Mouse (Mus musculus) kidney, embryonic 14.5 days (tissue): ENCODE data around the gene Polg2. TPM values are rescaled to one million over a fixed set of nuclear protein-coding genes. Genes with fewer than 3 reads are reported as not detected.
"Not testable (repeated sequence)": the region's sequence is repeated elsewhere in the genome, so short reads cannot be mapped to it uniquely, and the experiment has no call there.

ENCODE experiments used
- ATAC-seq: fragments of 200-750 bp; cut with Nextera tagmentation; 2 replicates; pipeline ENCODE4 v1.8.0; 2017; ENCODE audit warnings: moderate number of reproducible peaks, mild to moderate bottlenecking, moderate TSS enrichment, moderate library complexity; ENCODE audit not compliant: low FRiP score, low TSS enrichment
- H3K27ac ChIP-seq: fragments of 300-500 bp; sonication (generic); 2 replicates; pipeline ENCODE4 v1.5.1; 2014; ENCODE audit warnings: low read depth, mild to moderate bottlenecking, low read length, moderate library complexity, mixed read lengths
- H3K27me3 ChIP-seq: fragments of 300-500 bp; sonication (generic); 2 replicates; pipeline ENCODE4 v1.6.1; 2014; ENCODE audit warnings: mild to moderate bottlenecking, low read length; ENCODE audit not compliant: control insufficient read depth, insufficient read depth
- H3K36me3 ChIP-seq: fragments of 300-500 bp; sonication (generic); 2 replicates; pipeline ENCODE4 v1.6.1; 2014; ENCODE audit warnings: low read length, mixed read lengths; ENCODE audit not compliant: control insufficient read depth, insufficient read depth
- H3K4me1 ChIP-seq: fragments of 300-500 bp; sonication (generic); 2 replicates; pipeline ENCODE4 v1.6.1; 2014; ENCODE audit warnings: low read length, mixed read lengths; ENCODE audit not compliant: control insufficient read depth, insufficient read depth
- H3K4me2 ChIP-seq: fragments of 300-500 bp; sonication (generic); replicated peaks from 2 replicates; pipeline ENCODE4 v1.6.1; 2014; ENCODE audit warnings: low read depth, mild to moderate bottlenecking, low read length
- H3K4me3 ChIP-seq: fragments of 300-500 bp; sonication (generic); 2 replicates; pipeline ENCODE4 v1.5.1; 2014; ENCODE audit warnings: mild to moderate bottlenecking, low read length
- H3K9ac ChIP-seq: fragments of 300-500 bp; sonication (generic); 2 replicates; pipeline ENCODE4 v1.6.1; 2014; ENCODE audit warnings: low read depth, mild to moderate bottlenecking, low read length, moderate library complexity
- H3K9me3 ChIP-seq: fragments of 300-500 bp; sonication (generic); 2 replicates; pipeline ENCODE4 v1.6.1; 2016; ENCODE audit warnings: low read length; ENCODE audit not compliant: control insufficient read depth
- WGBS: fragments of 180-500 bp; shearing (Covaris S2); extraction: QIAGEN DNeasy Blood & Tissue Kit; methylation state at CpG from one replicate; pipeline ENCODE4 v1.1.7; 2014; 5-methylcytosine and 5-hydroxymethylcytosine counted together
- polyA plus RNA-seq: library from polyadenylated mRNA; unstranded; fragments of >200 nt; fragmentation: Nextera tagmentation; extraction: Ambion mirVana; gene quantifications from 2 replicates; pipeline ENCODE4 v1.2.1, GENCODE M21; 2014

Polg2 gene
- polyA plus RNA-seq, 1 experiment from 2014 or later, result 12.6 TPM

DNA sequence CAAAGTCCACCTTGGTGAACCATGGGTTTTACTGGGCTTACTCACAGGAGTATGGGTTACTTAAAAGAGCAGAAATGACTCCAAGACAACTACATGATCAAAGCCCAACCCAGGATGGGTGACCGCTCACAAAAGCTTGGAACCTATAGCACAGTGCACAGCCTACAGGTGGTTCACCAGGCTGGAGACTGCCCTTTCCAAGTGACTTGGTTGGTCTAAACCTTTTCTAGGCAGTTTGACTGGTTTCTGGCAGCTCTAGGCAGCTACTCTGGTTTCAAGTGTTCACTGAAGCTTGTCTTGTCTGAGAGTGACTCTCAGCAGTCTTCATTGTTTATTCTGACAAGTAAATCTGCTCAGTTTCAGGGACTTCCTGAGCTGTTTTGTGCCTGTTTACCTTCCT, 49.7 kb downstream of the Polg2 start:
- Histone ChIP-seq H3K36me3 (no peaks in the 10 kb centered on the region), H3K9ac (no peak overlapping the region), H3K9me3 (peaks cover 5% of the 10 kb centered on the region), H3K4me1 (no peaks in the 10 kb centered on the region), H3K4me3 (no peak overlapping the region), H3K27ac (no peak overlapping the region), H3K27me3 (no peaks in the 10 kb centered on the region), H3K4me2 (no peak overlapping the region)
- no peak for ATAC-seq
- WGBS, result 95% methylated on average over 1 of the region's 1 CpGs

DNA sequence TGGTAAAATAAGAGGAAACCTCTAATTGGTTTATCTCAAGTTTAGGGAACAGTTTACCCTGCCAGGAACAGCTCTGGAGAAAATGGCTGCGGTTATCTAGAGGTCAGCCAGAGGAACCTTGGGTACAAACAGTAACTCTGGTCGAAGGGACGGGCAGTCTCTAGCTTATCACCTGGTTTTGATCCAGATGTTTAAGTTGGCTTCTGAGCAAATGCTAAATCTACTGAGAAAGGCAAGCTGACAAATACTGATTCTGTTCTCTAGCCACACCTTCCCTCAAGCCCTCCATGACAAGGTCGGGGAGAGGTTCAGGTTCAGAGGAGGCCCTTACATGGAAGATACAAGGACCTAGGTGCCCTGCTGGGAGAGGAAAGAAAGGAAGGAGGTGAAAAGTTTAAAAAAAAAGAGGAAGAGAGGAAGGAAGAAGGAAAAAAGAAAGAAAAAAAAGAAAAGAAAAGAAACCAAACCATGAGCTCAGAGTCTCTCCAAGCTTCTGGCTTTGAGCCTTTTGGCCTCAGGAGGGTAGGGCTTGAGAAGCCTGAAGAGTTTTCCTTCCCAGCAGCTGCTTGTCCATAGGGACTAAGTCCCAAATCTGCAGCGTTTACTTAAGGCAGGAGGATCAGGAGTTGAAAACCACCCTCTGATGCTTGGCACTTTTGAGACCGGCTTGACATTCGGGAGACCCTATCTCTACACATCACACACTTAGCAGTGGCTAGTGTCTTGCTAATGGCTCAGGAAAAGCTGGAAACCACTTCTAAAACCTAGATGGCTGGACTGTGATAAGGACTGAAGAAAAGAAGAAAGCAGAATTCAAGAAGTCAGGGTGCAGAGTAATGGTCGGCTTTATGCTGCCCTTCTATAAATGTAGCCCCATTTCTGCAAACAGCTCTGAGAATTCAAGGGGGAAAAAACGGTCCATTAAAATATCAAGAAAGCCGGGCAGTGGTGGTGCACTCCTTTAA, 50.7 kb downstream of the Polg2 start:
- Histone ChIP-seq H3K9me3 (peaks cover 5% of the 10 kb centered on the region), H3K4me3 (no peak overlapping the region), H3K4me2 (no peak overlapping the region), H3K36me3 (no peaks in the 10 kb centered on the region), H3K9ac (no peak overlapping the region), H3K27me3 (no peaks in the 10 kb centered on the region), H3K27ac (no peak overlapping the region), H3K4me1 (no peaks in the 10 kb centered on the region)
- no peak for ATAC-seq
- 81% methylated on average over 10 of the region's 10 CpGs for WGBS

DNA sequence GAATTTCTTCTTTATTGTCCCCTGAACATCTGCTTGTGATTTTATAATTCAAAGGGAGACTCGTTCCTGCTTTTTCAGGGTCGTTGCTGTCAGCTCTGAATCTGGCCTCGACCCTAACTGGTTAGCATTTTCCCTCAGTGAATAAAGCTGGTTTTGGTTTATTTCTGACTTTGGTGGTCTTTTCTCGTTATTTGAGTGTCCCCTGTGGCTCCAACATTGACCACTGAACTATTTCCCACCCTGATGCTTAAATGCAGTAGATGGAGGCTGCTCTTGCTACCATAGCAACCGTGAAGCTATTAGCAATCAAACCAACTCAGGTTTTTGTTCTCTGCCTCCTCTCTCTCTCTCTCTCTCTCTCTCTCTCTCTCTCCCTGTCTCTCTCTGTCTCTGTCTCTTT, 51.4 kb downstream of the Polg2 start:
- H3K27ac ChIP-seq, result no peak overlapping the region
- 61% methylated on average over 5 of the region's 5 CpGs for WGBS
- H3K4me3 ChIP-seq, result no peak overlapping the region
- no peak overlapping the region for H3K4me2 ChIP-seq
- H3K36me3 ChIP-seq, result no peaks in the 10 kb centered on the region
- H3K27me3 ChIP-seq, result no peaks in the 10 kb centered on the region
- H3K9me3 ChIP-seq, result peaks cover 5% of the 10 kb centered on the region
- H3K9ac ChIP-seq, result no peak overlapping the region
- ATAC-seq, result no peak
- no peaks in the 10 kb centered on the region for H3K4me1 ChIP-seq

DNA sequence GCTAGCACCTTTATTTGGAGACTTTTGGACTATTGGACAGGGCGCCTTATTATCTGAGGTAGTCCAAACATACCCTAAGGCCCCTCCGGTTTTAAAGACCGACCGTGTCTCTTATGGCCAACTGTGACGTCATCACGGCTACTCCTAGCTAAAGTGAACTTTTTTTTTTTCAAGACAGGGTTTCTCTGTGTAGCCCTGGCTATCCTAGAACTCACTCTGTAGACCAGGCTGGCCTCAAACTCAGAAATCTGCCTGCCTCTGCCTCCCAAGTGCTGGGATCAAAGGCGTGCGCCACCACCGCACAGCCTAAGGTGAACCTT, 54.5 kb downstream of the Polg2 start:
- not testable (repeated sequence) for ATAC-seq, H3K9me3 ChIP-seq, H3K4me2 ChIP-seq, H3K4me3 ChIP-seq, H3K27ac ChIP-seq, H3K27me3 ChIP-seq, H3K9ac ChIP-seq, H3K4me1 ChIP-seq, H3K36me3 ChIP-seq
- 95% methylated on average over 9 of the region's 9 CpGs for WGBS

DNA sequence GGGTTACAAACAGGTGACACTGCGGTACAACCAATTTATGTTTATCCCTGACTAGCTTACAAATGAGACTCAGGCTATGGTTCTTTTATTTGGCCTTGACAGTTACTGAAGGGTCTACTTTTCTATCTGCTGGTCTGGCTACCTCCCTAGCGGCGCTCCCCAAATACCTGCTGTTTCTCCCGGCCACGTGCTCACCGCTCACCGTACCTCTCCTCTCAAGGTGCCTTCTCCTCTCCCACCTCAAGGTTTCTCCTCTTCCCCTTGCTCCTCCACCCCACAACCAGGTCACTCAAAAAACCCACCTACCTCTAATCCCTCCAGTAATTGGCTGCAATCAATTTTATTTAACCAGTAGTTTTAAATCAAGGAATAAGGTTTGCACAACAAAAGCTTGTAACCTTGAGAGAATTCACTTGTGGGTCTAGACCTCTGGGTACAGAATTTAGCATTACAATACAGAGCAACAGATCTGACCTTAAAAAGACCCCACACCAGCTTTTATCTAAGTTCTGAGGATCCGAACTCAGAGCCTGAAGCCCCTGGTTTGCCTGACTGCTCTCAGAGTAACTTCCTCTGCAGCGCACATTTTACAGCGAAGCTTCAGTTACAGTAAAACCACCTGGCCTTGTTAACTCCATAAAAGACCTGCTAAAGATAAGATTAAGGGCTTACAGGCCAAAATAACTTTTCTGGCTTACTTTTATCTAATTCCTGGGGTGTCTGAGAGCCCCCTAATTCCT, 55.0 kb downstream of the Polg2 start:
- Histone ChIP-seq H3K36me3 (no peaks in the 10 kb centered on the region), H3K4me1 (0 out of 2 replicates have a peak, but pooled peaks cover 2% of the 10 kb centered on the region), H3K9me3 (no peaks in the 10 kb centered on the region), H3K4me2 (no peak overlapping the region), H3K27me3 (no peaks in the 10 kb centered on the region), H3K4me3 (no peak overlapping the region), H3K27ac (no peak overlapping the region), H3K9ac (no peak overlapping the region)
- ATAC-seq, result no peak
- WGBS, result 88% methylated on average over 10 of the region's 10 CpGs

DNA sequence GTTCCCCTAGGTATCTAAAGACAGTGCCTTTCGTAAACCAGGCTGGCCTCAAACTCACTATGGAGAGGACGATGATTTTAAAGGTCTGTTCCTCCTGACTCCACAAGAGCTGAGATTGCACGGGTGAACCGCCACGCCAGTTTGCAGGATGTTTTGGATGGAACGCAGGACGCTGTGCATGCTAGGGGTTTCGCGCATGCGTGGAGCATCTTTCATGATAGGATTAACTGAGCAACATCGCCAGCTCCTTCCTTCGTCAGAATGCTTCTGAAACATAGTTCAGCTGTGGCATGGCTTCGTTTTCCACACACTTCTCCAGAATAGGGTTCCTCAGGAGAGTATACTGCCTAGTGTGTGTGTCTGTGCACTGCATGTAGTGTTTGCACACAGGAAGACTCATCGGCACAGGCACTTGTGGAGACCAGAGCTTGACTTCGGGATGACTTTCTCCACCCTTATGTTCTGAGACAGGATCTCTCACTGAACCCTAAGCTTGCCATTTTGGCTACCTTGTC, 55.7 kb downstream of the Polg2 start:
- no peak for ATAC-seq

DNA sequence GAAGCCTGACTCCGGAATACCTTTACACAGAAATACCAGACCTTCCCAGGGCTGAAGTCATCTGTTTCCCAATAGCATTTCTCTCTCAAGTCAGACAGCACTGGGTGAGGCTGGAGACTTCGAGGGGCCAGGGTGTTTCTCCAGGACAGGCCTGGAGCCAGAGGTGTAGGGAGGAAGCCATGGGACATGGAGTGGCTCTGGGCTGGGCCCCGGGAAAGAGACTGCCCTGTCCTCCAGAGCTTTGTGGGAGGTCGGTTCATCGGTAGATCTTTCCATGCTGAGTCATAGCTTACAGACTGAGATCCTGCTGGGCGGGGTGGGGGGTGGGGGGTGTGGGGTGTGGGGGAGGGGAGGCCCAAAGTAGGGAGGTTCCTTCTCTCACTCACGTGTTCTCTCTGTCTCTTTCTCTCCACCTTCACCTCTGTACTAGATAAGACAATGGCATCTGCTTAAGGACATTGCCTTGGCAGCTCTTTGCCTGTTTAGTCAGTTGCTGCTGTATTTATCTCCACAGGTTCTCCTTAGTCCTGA, 56.4 kb downstream of the Polg2 start:
- Histone ChIP-seq H3K36me3 (no peaks in the 10 kb centered on the region), H3K4me2 (no peak overlapping the region), H3K4me1 (0 out of 2 replicates have a peak, but pooled peaks cover 2% of the 10 kb centered on the region), H3K4me3 (no peak overlapping the region), H3K27me3 (no peaks in the 10 kb centered on the region), H3K9ac (no peak overlapping the region), H3K27ac (no peak overlapping the region), H3K9me3 (no peaks in the 10 kb centered on the region)
- WGBS, result 17% methylated on average over 7 of the region's 7 CpGs
- peak; percentile 46; the same call in 1 of the 2 replicates for ATAC-seq

More for the DNA sequence above, 55.7 kb downstream of the Polg2 start:
- Histone ChIP-seq H3K4me2 (no peak overlapping the region), H3K9ac (no peak overlapping the region), H3K36me3 (no peaks in the 10 kb centered on the region), H3K27me3 (no peaks in the 10 kb centered on the region), H3K4me3 (no peak overlapping the region), H3K4me1 (0 out of 2 replicates have a peak, but pooled peaks cover 2% of the 10 kb centered on the region), H3K9me3 (no peaks in the 10 kb centered on the region), H3K27ac (no peak overlapping the region)
- 79% methylated on average over 15 of the region's 15 CpGs for WGBS

DNA sequence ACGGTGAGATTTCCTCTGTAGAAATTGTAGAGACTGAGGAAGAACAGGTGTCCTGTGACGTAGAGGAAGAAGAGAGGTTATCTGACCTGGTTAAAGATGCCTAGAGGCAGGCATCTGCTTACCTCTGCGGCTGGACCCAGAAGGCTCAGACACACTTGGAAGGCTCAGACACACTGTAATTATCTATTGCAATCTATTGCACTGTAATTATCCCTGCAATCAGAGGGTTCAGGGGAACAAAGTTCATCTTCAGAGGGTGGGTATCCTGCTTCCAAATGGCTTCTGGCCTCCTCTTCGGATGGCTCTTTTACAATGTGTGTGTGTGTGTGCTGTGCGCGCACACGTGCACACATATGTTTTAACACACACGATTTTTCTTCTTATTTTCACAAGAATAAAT, 59.0 kb downstream of the Polg2 start:
- H3K36me3 ChIP-seq, result no peaks in the 10 kb centered on the region
- H3K4me1 ChIP-seq, result 0 out of 2 replicates have a peak, but pooled peaks cover 2% of the 10 kb centered on the region
- no peak overlapping the region for H3K9ac ChIP-seq
- no peaks in the 10 kb centered on the region for H3K27me3 ChIP-seq
- no peak overlapping the region for H3K27ac ChIP-seq
- no peak for ATAC-seq
- H3K4me2 ChIP-seq, result no peak overlapping the region
- 85% methylated on average over 8 of the region's 8 CpGs for WGBS
- H3K9me3 ChIP-seq, result no peaks in the 10 kb centered on the region
- no peak overlapping the region for H3K4me3 ChIP-seq
